Mouse (Mus musculus) limb, embryonic 11.5 days (tissue): ENCODE measurements around the gene Vps37b. TPM values are rescaled to one million over a fixed set of nuclear protein-coding genes. Genes with fewer than 3 reads are reported as not detected.

Experiments used
- ATAC-seq: fragments of 200-750 bp; cut with Nextera tagmentation; 2 replicates; pipeline ENCODE4 v1.8.0; 2017; ENCODE audit warnings: low read depth; ENCODE audit not compliant: insufficient number of reproducible peaks, low FRiP score, low TSS enrichment
- DNase-seq: peaks from one replicate; pipeline ENCODE4 v3.0.0-alpha.2; 2015; ENCODE audit warnings: low spot score
- H3K27ac ChIP-seq: fragments of 300-500 bp; sonication (generic); replicated peaks from 2 replicates; pipeline ENCODE4 v1.5.1; 2014; ENCODE audit warnings: low read depth, mild to moderate bottlenecking, low read length
- H3K27me3 ChIP-seq: fragments of 300-500 bp; sonication (generic); 2 replicates; pipeline ENCODE4 v1.6.1; 2014; ENCODE audit warnings: mild to moderate bottlenecking, low read length, mixed read lengths; ENCODE audit not compliant: control insufficient read depth, insufficient read depth
- H3K36me3 ChIP-seq: fragments of 300-500 bp; sonication (generic); 2 replicates; pipeline ENCODE4 v1.6.1; 2014; ENCODE audit warnings: mild to moderate bottlenecking, low read length, moderate library complexity, mixed read lengths; ENCODE audit not compliant: control insufficient read depth, insufficient read depth
- H3K4me1 ChIP-seq: fragments of 300-500 bp; sonication (generic); 2 replicates; pipeline ENCODE4 v1.6.1; 2014; ENCODE audit warnings: low read length, mixed read lengths; ENCODE audit not compliant: control insufficient read depth, insufficient read depth
- H3K4me2 ChIP-seq: fragments of 300-500 bp; sonication (generic); 2 replicates; pipeline ENCODE4 v1.6.1; 2014; ENCODE audit warnings: low read depth, mild to moderate bottlenecking, moderate library complexity; ENCODE audit not compliant: severe bottlenecking
- H3K4me3 ChIP-seq: fragments of 300-500 bp; sonication (generic); 2 replicates; pipeline ENCODE4 v1.5.1; 2014; ENCODE audit warnings: low read depth, low read length
- H3K9ac ChIP-seq: fragments of 300-500 bp; sonication (generic); 2 replicates; pipeline ENCODE4 v1.6.1; 2014; ENCODE audit warnings: mild to moderate bottlenecking, low read length
- H3K9me3 ChIP-seq: fragments of 300-500 bp; sonication (generic); 2 replicates; pipeline ENCODE4 v1.6.1; 2016; ENCODE audit warnings: low read length; ENCODE audit not compliant: control insufficient read depth
- WGBS: fragments of 180-500 bp; shearing (Covaris S2); extraction: QIAGEN DNeasy Blood & Tissue Kit; methylation state at CpG from one replicate; pipeline ENCODE4 v1.1.7; 2014; 5-methylcytosine and 5-hydroxymethylcytosine counted together
- polyA plus RNA-seq: library from polyadenylated mRNA; unstranded; fragments of >200 nt; fragmentation: Nextera tagmentation; extraction: Ambion mirVana; gene quantifications from 2 replicates; pipeline ENCODE4 v1.2.1, GENCODE M21; 2014

Gene Vps37b
- polyA plus RNA-seq, 1 experiment from 2014 or later: 32.8 TPM

DNA sequence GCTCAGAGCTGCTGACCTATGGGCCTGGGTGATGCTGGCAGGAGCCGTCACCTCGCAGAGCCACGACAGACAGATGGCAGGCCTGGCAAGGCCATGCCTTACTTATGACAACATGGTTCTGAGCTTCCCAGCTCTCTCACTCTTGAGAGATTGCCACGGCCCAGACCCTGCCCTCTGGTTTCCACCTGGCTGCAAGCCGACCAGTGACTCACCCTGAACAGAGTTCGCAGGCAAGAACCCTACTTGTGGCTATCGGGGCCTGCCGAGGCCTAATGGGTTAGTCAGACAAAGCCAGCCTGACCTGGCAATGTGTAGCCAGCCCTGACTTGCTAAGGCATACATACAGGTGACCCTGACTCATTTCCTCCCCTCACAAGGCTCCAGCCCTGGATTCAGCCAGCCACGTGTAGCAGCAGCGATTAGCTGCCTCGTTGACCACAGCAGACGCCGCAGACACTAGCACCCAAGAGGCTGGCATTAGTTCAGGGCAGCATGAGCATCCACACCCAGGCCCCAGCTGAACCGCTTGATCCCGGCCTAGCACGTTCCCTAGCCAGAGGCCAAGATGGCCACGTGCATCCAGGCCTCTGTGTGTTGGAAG, 25.1 kb downstream of the Vps37b start:
- Histone ChIP-seq H3K36me3 (peaks cover 22% of the 10 kb centered on the region; the same call in 1 of the 2 replicates), H3K4me1 (peaks cover 16% of the 10 kb centered on the region), H3K27ac (no peak overlapping the region), H3K9ac (no peak overlapping the region), H3K9me3 (no peaks in the 10 kb centered on the region), H3K4me2 (no peak overlapping the region), H3K27me3 (no peaks in the 10 kb centered on the region), H3K4me3 (no peak overlapping the region)
- ATAC-seq (no peak), DNase-seq (no peak)
- 92% methylated on average over 17 of the region's 17 CpGs for WGBS

DNA sequence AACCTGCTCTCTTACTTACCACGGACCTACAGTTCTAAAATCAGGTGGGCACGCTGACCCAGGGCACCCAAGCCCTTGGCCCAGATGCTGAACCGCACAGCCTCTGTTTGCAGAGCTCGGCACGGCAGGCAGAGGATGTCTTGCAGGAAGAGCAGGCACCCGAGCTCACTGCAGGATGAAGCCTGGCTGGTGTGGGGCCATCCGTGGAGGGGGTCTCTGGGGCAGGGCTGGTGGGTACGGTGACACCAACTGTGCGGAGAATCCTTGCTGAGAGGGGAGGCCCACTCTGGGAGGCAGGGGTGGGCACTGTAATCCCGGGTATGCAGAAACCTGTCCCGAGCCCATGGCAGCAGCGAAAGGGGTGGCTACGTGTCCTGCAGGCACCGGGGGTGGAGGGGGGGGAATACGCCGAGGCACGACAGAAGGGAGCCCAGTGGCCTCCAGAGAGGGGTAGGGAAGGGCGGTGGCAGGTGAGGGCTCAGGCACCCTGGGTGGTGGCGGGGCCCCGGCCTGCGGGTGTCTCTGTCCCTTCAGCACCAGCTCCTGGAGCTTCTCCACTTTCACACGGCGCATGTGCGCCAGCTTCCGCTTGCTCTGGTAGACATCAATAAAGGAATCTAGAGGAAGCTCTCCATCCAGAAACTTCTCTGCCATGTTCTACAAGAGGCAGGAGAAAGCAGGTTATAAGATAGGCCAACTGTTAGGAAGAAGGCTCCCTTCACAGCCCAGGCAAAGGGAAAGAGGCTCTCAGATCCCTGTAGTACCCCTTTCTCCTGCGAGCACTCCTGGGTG, 25.8 kb downstream of the Vps37b start:
- no peak overlapping the region for H3K9ac ChIP-seq
- H3K9me3 ChIP-seq: no peaks in the 10 kb centered on the region
- H3K4me2 ChIP-seq: no peak overlapping the region
- peaks cover 9% of the 10 kb centered on the region for H3K4me1 ChIP-seq
- DNase-seq (no peak), ATAC-seq (no peak)
- no peaks in the 10 kb centered on the region for H3K27me3 ChIP-seq
- no peak overlapping the region for H3K4me3 ChIP-seq
- WGBS: 92% methylated on average over 25 of the region's 26 CpGs
- no peak overlapping the region for H3K27ac ChIP-seq
- H3K36me3 ChIP-seq: peaks cover 22% of the 10 kb centered on the region; the same call in 1 of the 2 replicates

DNA sequence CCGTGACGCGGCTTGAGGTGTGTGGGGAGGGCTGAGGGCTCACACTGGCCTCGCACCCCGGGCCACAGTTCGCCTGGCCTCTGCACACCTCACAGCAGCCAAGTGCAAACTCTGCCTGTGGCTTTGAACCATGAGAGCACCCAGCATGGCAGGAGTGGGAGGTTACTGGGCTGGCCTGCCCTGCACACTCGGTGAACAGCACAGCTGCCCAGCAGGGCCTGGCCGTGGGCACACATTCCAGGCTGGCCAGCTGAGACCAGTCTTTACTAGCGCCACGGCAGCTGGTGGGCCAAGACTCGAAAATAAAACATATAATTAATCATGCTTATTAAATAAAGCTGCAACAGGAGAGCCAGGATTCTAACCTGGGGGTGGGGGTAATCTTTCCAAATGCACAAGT, 26.5 kb downstream of the Vps37b start:
- DNase-seq: no peak

DNA sequence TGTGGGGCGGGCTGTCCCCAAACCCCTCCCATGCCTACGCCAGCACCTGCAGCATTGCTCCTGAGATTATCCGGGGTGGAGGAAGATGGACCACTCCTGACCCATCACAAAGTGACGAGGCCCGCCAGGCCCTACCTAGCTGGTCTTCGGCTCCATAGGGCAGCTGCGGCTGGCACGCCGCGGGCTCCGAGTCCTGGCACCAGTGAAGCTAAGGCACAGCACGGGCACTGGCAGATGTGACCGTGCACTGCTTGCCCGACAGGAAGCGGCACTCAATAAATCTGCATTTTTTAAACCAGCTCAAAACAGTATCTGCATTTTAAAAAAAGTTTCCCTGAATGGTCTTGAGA, 26.9 kb downstream of the Vps37b start:
- Histone ChIP-seq H3K4me2 (no peak overlapping the region), H3K4me3 (no peak overlapping the region), H3K4me1 (no peaks in the 10 kb centered on the region), H3K9me3 (no peaks in the 10 kb centered on the region), H3K27me3 (no peaks in the 10 kb centered on the region), H3K27ac (no peak overlapping the region), H3K9ac (no peak overlapping the region), H3K36me3 (peaks cover 22% of the 10 kb centered on the region; the same call in 1 of the 2 replicates)
- no peak for DNase-seq
- 96% methylated on average over 15 of the region's 15 CpGs for WGBS
- ATAC-seq: no peak

More for the DNA sequence above, 26.5 kb downstream of the Vps37b start:
- no peak for ATAC-seq
- peaks cover 22% of the 10 kb centered on the region; the same call in 1 of the 2 replicates for H3K36me3 ChIP-seq
- no peak overlapping the region for H3K4me3 ChIP-seq
- H3K27me3 ChIP-seq: no peaks in the 10 kb centered on the region
- no peaks in the 10 kb centered on the region for H3K9me3 ChIP-seq
- H3K9ac ChIP-seq: no peak overlapping the region
- no peak overlapping the region for H3K4me2 ChIP-seq
- H3K27ac ChIP-seq: no peak overlapping the region
- WGBS: 89% methylated on average over 11 of the region's 11 CpGs
- H3K4me1 ChIP-seq: peaks cover 2% of the 10 kb centered on the region; the same call in 1 of the 2 replicates

DNA sequence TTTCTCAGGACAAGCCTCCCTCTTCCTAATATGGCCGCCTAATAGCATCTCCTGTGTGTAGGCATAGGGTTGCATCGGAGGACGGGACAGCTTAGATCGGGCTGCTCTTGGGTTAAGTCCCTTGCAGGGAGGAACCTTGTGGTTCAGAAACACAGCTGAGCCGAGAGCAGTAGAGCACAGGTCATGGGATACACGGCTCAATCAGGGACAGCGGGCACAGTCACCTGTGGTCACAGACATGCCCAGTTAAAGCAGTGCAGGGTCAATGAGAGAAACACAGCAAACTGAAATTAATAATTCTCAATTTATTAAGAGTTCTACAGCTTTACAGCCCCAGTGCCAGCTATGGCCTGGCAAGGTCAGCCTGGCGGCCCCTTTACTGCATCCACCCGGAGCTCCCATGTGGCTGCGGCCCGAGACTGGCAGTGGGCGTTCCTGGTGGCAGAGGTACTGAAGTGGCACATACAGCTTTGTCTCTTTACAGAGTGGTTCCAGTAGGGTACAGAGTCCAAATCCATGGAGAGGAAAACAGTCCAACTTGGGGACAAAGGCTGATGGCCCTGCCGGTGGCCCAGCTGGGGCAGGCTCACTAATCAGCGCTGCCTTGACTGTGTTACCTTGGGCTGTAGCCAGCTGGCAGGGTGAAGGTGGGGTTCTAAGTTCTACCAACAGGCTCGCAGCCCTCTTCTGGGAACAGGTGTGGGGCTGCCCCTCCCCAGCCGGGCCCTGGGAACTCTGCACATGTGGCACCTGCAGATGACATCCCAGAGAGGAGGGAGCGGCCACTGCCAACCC, 27.5 kb downstream of the Vps37b start:
- Histone ChIP-seq H3K4me2 (no peak overlapping the region), H3K27ac (no peak overlapping the region), H3K9ac (no peak overlapping the region), H3K27me3 (no peaks in the 10 kb centered on the region), H3K9me3 (no peaks in the 10 kb centered on the region), H3K4me3 (no peak overlapping the region), H3K36me3 (peaks cover 22% of the 10 kb centered on the region; the same call in 1 of the 2 replicates), H3K4me1 (no peaks in the 10 kb centered on the region)
- ATAC-seq (no peak), DNase-seq (no peak)
- 92% methylated on average over 17 of the region's 17 CpGs for WGBS

DNA sequence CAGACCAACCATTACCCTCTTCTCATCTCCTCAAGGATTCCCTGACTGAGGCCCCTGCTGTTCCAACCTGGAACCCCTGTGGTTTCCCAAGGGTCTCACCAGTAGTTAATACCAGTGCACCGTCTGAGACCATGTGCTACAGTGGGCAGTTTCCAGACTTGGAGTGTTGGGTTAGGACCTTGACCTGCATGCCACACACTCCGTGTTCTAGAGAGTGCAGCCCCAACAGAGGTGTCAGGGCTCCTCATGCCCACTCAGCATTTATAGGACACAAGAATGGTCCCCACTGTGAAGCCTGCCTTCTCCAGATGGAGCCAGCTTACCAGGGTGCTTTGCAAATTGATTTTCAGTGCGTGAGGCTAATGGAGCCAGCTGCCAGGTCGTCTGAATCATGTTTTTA, 28.7 kb downstream of the Vps37b start:
- ATAC-seq: no peak
- no peak for DNase-seq
- Histone ChIP-seq H3K4me1 (no peaks in the 10 kb centered on the region), H3K4me3 (no peak overlapping the region), H3K9ac (no peak overlapping the region; the same call in 1 of the 2 replicates), H3K27me3 (no peaks in the 10 kb centered on the region), H3K36me3 (peaks cover 18% of the 10 kb centered on the region; the same call in 1 of the 2 replicates), H3K9me3 (no peaks in the 10 kb centered on the region), H3K4me2 (no peak overlapping the region), H3K27ac (no peak overlapping the region)
- 79% methylated on average over 4 of the region's 4 CpGs for WGBS

DNA sequence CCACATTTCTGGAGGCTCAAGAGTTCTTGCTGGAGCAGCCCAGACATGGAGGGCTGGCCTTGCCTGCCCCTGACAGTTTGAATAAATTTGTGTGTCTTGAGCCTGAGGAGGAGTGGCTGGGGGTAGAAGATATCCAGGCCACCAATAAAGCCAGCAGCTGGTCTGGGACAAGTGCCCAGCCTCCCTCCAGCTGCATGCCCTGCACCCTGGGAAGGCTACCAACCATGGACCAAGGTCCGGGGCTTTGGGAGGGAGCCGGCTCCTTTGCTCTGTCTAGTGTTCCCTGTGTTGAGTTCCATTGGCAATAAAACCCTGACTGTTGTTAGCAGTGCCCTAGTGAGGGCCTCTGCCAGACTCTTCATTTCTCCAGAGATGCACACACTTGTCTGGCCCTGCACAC, 29.2 kb downstream of the Vps37b start:
- Histone ChIP-seq H3K4me3 (no peak overlapping the region), H3K27ac (no peak overlapping the region), H3K27me3 (no peaks in the 10 kb centered on the region), H3K4me2 (no peak overlapping the region), H3K36me3 (peaks cover 14% of the 10 kb centered on the region; the same call in 1 of the 2 replicates), H3K9me3 (no peaks in the 10 kb centered on the region), H3K9ac (no peak overlapping the region), H3K4me1 (no peaks in the 10 kb centered on the region)
- WGBS: 67% methylated on average over 2 of the region's 2 CpGs
- no peak for ATAC-seq
- no peak for DNase-seq

DNA sequence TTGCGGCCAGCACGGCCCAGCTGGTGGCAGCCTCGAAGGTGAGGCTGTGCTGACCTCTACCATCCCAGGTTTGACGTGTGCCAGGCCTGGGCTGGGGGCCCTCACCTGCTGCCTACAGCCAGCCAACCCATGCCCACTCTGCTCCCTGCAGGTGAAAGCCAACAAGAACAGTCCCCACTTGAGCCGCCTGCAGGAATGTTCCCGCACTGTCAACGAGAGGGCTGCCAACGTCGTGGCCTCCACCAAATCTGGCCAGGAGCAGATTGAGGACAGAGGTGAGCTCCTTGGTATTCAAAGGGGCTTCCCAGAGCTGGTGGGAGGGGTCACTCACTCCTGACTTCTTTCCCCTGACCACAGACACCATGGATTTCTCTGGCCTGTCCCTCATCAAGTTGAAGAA, 30.8 kb downstream of the Vps37b start:
- Histone ChIP-seq H3K9ac (no peak overlapping the region; the same call in 1 of the 2 replicates), H3K27me3 (no peaks in the 10 kb centered on the region), H3K27ac (no peak overlapping the region), H3K4me3 (no peak overlapping the region), H3K4me1 (no peaks in the 10 kb centered on the region), H3K4me2 (no peak overlapping the region), H3K9me3 (no peaks in the 10 kb centered on the region), H3K36me3 (peaks cover 10% of the 10 kb centered on the region; the same call in 1 of the 2 replicates)
- 73% methylated on average over 9 of the region's 9 CpGs for WGBS
- ATAC-seq (no peak), DNase-seq (no peak)
